Mouse (Mus musculus): ENCODE data around the gene Fam3b. TPM values are rescaled to one million over a fixed set of nuclear protein-coding genes. Genes with fewer than 3 reads are reported as not detected.

The Fam3b gene
- polyA plus RNA-seq (2014; fragmentation: Nextera tagmentation; extraction: Ambion mirVana) = not detected in 2 replicates

DNA sequence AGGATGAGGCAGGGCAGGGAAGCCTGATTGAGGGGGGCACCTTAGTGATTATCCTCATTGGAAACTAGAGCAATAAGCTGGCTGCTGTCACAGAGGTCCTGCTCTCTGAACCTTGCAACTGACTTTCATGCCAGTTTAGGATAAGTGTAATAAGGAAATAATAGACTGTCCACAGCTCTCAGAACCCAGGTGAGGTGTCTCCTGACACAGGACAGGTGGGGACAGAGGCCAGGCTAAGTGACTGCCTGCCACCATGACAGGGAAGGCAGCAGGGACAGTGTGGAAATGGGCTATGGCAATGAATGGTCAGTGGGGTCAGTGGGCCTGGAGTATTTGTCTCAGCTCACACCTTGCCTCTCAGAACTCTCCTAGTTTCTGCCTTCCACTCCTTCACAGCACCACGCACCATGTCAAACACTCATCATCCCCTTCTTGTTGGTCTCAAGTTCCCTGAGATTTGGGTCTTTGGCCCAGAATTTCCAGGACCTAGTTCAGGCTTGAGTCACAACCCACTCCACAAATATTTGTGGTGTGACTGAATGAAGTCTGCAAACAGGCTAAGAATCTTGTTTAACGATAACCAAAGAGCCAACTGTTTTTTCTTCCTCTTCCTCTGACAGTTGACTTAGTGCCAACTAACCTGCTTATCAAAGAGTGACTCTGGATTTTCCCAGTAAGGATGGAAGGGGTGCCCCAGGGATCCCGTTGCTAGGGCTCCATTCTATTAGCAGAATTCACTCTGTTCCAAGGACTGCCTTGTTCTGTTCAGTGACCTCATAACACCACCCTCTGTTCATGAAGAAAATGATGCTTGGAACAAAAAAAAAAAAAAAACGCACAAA lies at the start of gene Fam3b:
Gene Fam3b (minus strand): TSS at position 718 of the 842 bp plus-strand sequence.
- no peaks in the 10 kb centered on the region for H3K9me3 ChIP-seq (replicated peaks; ENCODE audit: control insufficient read depth, low read length)
- H3K4me3 ChIP-seq (ENCODE audit: low read depth, low read length) = no peak within 1 kb of the TSS
- no peaks in the 10 kb centered on the region for H3K4me1 ChIP-seq (ENCODE audit: control insufficient read depth, insufficient read depth, low read length)
- no peak within 1 kb of the TSS for H3K27ac ChIP-seq (ENCODE audit: low read depth, low read length)
- H3K36me3 ChIP-seq (ENCODE audit: control insufficient read depth, insufficient read depth, low read length) = no peaks in the 10 kb centered on the region
- DNase-seq (ENCODE audit: low spot score) = no peak
- H3K4me2 ChIP-seq (ENCODE audit: low read length) = no peak within 1 kb of the TSS
- ATAC-seq = no peak
- H3K27me3 ChIP-seq (replicated peaks; ENCODE audit: control insufficient read depth, insufficient read depth, low read length) = no peaks in the 10 kb centered on the region
- H3K9ac ChIP-seq (ENCODE audit: low read length) = no peak within 1 kb of the TSS
- WGBS = 71% methylated on average over 4 of the region's 4 CpGs

DNA sequence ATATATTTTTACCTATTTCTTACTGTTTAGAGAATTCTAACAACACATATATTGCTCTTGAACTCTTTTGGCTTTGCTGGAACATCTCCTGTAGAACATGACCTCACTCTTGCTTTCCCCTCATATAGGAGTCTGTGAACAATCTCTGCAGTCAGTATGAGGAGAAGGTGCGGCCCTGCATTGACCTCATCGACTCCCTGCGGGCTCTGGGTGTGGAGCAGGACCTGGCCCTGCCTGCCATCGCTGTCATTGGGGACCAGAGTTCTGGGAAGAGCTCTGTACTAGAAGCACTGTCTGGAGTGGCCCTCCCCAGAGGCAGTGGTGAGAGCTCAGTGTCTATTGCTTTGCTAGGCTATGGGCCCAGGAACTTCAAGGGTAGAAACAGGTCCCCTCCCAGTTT lies 29.7 kb upstream of the Fam3b start:
- no peaks in the 10 kb centered on the region for H3K27me3 ChIP-seq (replicated peaks; ENCODE audit: control insufficient read depth, insufficient read depth, low read length)
- H3K9ac ChIP-seq (ENCODE audit: low read length) = no peak overlapping the region
- ATAC-seq = no peak
- no peaks in the 10 kb centered on the region for H3K4me1 ChIP-seq (ENCODE audit: control insufficient read depth, insufficient read depth, low read length)
- H3K36me3 ChIP-seq (ENCODE audit: control insufficient read depth, insufficient read depth, low read length) = no peaks in the 10 kb centered on the region
- no peak overlapping the region for H3K4me2 ChIP-seq (ENCODE audit: low read length)
- no peaks in the 10 kb centered on the region for H3K9me3 ChIP-seq (replicated peaks; ENCODE audit: control insufficient read depth, low read length)
- DNase-seq (ENCODE audit: low spot score) = no peak
- H3K4me3 ChIP-seq (ENCODE audit: low read depth, low read length) = no peak overlapping the region
- WGBS = 80% methylated on average over 4 of the region's 4 CpGs
- H3K27ac ChIP-seq (ENCODE audit: low read depth, low read length) = no peak overlapping the region

DNA sequence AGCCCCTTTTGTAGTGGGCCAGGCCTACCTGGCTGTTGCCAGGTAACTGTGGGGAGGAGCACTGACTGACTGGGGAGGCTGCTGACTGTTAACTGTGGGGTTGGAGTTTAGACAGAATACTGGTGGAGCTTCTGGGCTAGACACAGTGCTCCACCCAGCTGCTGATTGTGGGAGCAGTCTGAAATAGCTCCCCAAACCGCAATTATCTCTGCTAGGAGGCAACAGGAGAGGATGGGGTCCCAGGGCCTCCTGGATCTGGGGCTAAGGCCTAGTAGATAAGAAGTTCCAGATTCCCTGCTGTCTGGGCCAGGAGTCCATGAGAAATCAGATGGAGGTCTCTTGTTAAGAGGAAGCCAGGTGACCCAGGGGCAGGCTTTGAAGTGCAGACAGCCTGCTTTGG lies 22.2 kb upstream of the Fam3b start:
- Histone ChIP-seq H3K4me2 (ENCODE audit: low read length) (no peak overlapping the region), H3K27me3 (replicated peaks; ENCODE audit: control insufficient read depth, insufficient read depth, low read length) (no peaks in the 10 kb centered on the region), H3K9ac (ENCODE audit: low read length) (no peak overlapping the region), H3K36me3 (ENCODE audit: control insufficient read depth, insufficient read depth, low read length) (no peaks in the 10 kb centered on the region), H3K27ac (ENCODE audit: low read depth, low read length) (no peak overlapping the region), H3K4me3 (ENCODE audit: low read depth, low read length) (no peak overlapping the region), H3K4me1 (ENCODE audit: control insufficient read depth, insufficient read depth, low read length) (peaks cover 9% of the 10 kb centered on the region; the same call in 1 of the 2 replicates), H3K9me3 (replicated peaks; ENCODE audit: control insufficient read depth, low read length) (no peaks in the 10 kb centered on the region)
- WGBS = 54% methylated on average over 1 of the region's 1 CpGs
- ATAC-seq = no peak
- DNase-seq (ENCODE audit: low spot score) = no peak

DNA sequence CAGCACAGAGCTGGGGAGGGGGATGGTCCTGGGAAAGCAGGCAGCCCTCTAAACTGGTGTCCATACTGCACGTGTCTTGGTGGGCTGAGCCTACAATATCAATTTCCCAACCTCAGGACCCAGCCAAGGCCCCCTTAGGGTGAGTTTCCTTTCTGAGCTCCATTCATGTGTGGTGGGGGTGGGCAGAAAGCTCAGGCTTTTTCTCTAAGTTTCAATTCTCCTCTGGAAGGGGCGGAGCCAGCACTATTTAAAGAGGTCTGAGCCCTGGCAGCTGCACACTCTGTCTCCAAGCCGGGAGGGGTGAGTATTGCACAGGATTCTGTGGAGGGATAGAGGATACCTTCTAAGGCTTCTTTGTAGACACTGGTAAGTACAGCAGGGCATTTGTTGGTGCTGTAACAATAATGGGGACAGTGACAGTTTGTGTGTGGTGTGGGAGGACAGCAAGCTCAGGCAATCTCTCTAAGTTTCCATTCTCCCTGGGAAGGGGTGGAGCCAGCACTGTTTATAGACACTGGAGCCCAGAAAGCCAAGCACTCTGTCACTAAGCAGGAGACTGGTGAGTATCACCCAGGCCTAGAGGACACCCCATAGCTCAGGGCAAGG lies 21.3 kb upstream of the Fam3b start:
- Histone ChIP-seq H3K36me3 (ENCODE audit: control insufficient read depth, insufficient read depth, low read length) (no peaks in the 10 kb centered on the region), H3K4me2 (ENCODE audit: low read length) (no peak overlapping the region), H3K4me1 (ENCODE audit: control insufficient read depth, insufficient read depth, low read length) (peaks cover 9% of the 10 kb centered on the region; the same call in 1 of the 2 replicates), H3K9me3 (replicated peaks; ENCODE audit: control insufficient read depth, low read length) (no peaks in the 10 kb centered on the region), H3K27me3 (replicated peaks; ENCODE audit: control insufficient read depth, insufficient read depth, low read length) (no peaks in the 10 kb centered on the region), H3K9ac (ENCODE audit: low read length) (no peak overlapping the region), H3K27ac (ENCODE audit: low read depth, low read length) (peak overlapping the region; percentile 14; the same call in 1 of the 2 replicates), H3K4me3 (ENCODE audit: low read depth, low read length) (no peak overlapping the region)
- peak; percentile 83 for ATAC-seq
- WGBS = 0% methylated on average over 3 of the region's 3 CpGs
- peak; percentile 74 for DNase-seq (ENCODE audit: low spot score)

DNA sequence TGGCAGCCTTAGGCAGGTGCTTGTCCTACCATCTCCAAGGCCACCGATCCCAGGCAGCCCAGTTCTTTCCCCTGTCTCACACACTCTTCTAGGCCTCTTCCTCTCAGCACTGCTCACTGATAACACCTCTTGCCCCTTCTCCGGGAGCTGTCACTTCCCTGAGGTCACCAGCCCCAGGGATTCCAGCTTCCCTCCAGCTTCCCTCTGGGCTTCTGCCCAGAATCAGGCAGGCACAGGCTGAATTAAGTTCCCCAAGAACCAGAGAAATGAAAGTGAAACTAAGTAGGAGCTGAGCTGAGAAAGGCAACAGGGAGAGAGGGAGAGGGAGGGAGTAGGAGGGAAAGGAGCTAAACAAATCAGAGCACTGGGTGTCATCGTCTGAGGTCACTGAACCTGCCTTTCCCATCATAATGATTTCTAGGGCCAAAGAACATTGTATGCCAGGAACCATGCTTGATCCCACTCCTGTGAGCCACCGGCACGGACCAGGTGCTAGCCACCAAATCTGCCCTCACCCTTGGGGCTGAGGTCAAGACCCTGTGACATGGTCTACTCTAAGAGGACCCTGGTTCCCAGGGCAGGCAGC lies 20.4 kb upstream of the Fam3b start:
- H3K4me3 ChIP-seq (ENCODE audit: low read depth, low read length) = no peak overlapping the region
- H3K27ac ChIP-seq (ENCODE audit: low read depth, low read length) = no peak overlapping the region; the same call in 1 of the 2 replicates
- WGBS = 41% methylated on average over 5 of the region's 5 CpGs
- no peaks in the 10 kb centered on the region for H3K27me3 ChIP-seq (replicated peaks; ENCODE audit: control insufficient read depth, insufficient read depth, low read length)
- peak overlapping the region; percentile 25; the same call in 1 of the 2 replicates for H3K4me2 ChIP-seq (ENCODE audit: low read length)
- no peaks in the 10 kb centered on the region for H3K36me3 ChIP-seq (ENCODE audit: control insufficient read depth, insufficient read depth, low read length)
- no peaks in the 10 kb centered on the region for H3K9me3 ChIP-seq (replicated peaks; ENCODE audit: control insufficient read depth, low read length)
- H3K4me1 ChIP-seq (ENCODE audit: control insufficient read depth, insufficient read depth, low read length) = peaks cover 9% of the 10 kb centered on the region; the same call in 1 of the 2 replicates
- ATAC-seq = peak; percentile 28
- H3K9ac ChIP-seq (ENCODE audit: low read length) = peak overlapping the region; percentile 13; the same call in 1 of the 2 replicates
- peak; percentile 55 for DNase-seq (ENCODE audit: low spot score)

DNA sequence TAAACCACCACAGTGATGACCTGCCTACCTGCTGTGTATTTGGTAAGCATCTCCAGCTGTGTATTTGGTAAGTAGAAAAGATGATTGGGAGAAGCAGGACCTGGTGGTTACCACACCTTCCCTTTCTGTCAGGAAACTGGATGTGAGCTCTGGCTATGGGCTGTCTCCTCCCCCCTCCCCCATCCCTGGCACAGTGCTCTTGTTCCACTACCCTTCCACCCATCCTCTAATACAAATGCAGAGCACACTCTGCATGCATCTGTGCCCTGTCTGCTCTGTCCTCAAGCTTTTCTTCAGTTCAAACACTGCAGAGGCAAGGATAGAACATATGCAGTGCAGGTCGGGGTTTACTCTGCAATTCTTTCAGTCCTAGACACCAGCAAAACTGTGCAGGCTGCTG lies 19.8 kb upstream of the Fam3b start:
- H3K9me3 ChIP-seq (replicated peaks; ENCODE audit: control insufficient read depth, low read length) = no peaks in the 10 kb centered on the region
- no peak overlapping the region for H3K27ac ChIP-seq (ENCODE audit: low read depth, low read length)
- ATAC-seq (0 out of 2 replicates have a peak, but pooled peaks have one; percentile 16), DNase-seq (ENCODE audit: low spot score) (peak; percentile 5)
- WGBS = 46% methylated on average over 1 of the region's 1 CpGs
- H3K4me1 ChIP-seq (ENCODE audit: control insufficient read depth, insufficient read depth, low read length) = peaks cover 9% of the 10 kb centered on the region; the same call in 1 of the 2 replicates
- no peaks in the 10 kb centered on the region for H3K36me3 ChIP-seq (ENCODE audit: control insufficient read depth, insufficient read depth, low read length)
- H3K4me2 ChIP-seq (ENCODE audit: low read length) = no peak overlapping the region
- no peaks in the 10 kb centered on the region for H3K27me3 ChIP-seq (replicated peaks; ENCODE audit: control insufficient read depth, insufficient read depth, low read length)
- H3K4me3 ChIP-seq (ENCODE audit: low read depth, low read length) = no peak overlapping the region
- 0 out of 2 replicates have a peak overlapping the region, but pooled peaks have one; percentile 13 for H3K9ac ChIP-seq (ENCODE audit: low read length)

DNA sequence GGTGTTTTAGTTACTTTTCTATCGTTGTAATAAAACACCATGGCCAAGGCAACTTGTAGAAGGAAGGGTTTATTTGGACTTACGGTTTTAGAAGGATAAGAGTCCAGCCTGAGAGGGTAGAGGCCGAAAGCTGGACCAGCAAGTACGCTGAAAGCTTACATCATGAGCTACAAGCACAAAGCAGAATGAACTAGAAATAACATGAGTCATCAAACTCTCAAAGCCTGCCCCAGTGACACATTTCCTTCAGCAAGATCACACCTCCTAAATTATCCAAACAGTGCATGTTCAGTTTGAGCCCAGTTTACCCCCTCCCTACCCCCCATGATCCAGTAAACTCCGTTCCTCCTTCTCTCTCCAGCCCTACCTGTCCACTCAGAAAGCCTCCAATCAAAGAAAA lies 19.1 kb upstream of the Fam3b start:
- no peak for ATAC-seq
- H3K36me3 ChIP-seq (ENCODE audit: control insufficient read depth, insufficient read depth, low read length) = no peaks in the 10 kb centered on the region

DNA sequence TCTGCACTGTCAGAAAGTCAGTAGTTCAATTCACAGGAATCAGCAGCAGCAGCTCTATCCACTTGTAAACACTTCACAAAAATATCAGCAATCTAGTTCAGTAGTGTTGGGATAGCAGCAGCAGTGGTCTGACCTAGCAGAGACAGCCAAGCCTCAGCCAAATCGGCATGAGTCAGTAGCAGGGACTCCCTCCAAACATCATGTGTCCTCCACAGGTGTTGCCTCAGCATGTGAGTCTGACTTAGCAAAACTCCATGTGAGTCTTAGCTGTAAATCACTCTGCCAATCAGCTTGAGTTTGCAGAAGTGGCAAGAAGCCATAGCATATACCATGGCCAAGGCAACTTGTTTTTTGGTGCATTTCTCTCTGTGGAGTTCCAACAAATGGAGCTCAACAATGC lies 18.5 kb upstream of the Fam3b start:
- Histone ChIP-seq H3K4me2 (ENCODE audit: low read length) (no peak overlapping the region), H3K9me3 (replicated peaks; ENCODE audit: control insufficient read depth, low read length) (no peaks in the 10 kb centered on the region), H3K36me3 (ENCODE audit: control insufficient read depth, insufficient read depth, low read length) (no peaks in the 10 kb centered on the region), H3K27me3 (replicated peaks; ENCODE audit: control insufficient read depth, insufficient read depth, low read length) (no peaks in the 10 kb centered on the region), H3K27ac (ENCODE audit: low read depth, low read length) (no peak overlapping the region), H3K4me3 (ENCODE audit: low read depth, low read length) (no peak overlapping the region), H3K9ac (ENCODE audit: low read length) (no peak overlapping the region), H3K4me1 (ENCODE audit: control insufficient read depth, insufficient read depth, low read length) (peaks cover 9% of the 10 kb centered on the region; the same call in 1 of the 2 replicates)
- 93% methylated on average over 1 of the region's 1 CpGs for WGBS
- DNase-seq (ENCODE audit: low spot score) (no peak), ATAC-seq (no peak)

More for the DNA sequence above, 19.1 kb upstream of the Fam3b start:
- no peak overlapping the region for H3K9ac ChIP-seq (ENCODE audit: low read length)
- H3K9me3 ChIP-seq (replicated peaks; ENCODE audit: control insufficient read depth, low read length) = no peaks in the 10 kb centered on the region
- 92% methylated on average over 5 of the region's 5 CpGs for WGBS
- DNase-seq (ENCODE audit: low spot score) = no peak
- H3K4me2 ChIP-seq (ENCODE audit: low read length) = no peak overlapping the region
- H3K27me3 ChIP-seq (replicated peaks; ENCODE audit: control insufficient read depth, insufficient read depth, low read length) = no peaks in the 10 kb centered on the region
- no peak overlapping the region for H3K27ac ChIP-seq (ENCODE audit: low read depth, low read length)
- peaks cover 9% of the 10 kb centered on the region; the same call in 1 of the 2 replicates for H3K4me1 ChIP-seq (ENCODE audit: control insufficient read depth, insufficient read depth, low read length)
- no peak overlapping the region for H3K4me3 ChIP-seq (ENCODE audit: low read depth, low read length)

Measured in forebrain, embryonic 14.5 days (tissue).